Mouse (Mus musculus): ENCODE results near the gene Dnajb13. TPM values are rescaled to one million over a fixed set of nuclear protein-coding genes. Genes with fewer than 3 reads are reported as not detected.

Dnajb13 gene
- polyA plus RNA-seq, 1 experiment from 2014 or later = 4.9 TPM

DNA sequence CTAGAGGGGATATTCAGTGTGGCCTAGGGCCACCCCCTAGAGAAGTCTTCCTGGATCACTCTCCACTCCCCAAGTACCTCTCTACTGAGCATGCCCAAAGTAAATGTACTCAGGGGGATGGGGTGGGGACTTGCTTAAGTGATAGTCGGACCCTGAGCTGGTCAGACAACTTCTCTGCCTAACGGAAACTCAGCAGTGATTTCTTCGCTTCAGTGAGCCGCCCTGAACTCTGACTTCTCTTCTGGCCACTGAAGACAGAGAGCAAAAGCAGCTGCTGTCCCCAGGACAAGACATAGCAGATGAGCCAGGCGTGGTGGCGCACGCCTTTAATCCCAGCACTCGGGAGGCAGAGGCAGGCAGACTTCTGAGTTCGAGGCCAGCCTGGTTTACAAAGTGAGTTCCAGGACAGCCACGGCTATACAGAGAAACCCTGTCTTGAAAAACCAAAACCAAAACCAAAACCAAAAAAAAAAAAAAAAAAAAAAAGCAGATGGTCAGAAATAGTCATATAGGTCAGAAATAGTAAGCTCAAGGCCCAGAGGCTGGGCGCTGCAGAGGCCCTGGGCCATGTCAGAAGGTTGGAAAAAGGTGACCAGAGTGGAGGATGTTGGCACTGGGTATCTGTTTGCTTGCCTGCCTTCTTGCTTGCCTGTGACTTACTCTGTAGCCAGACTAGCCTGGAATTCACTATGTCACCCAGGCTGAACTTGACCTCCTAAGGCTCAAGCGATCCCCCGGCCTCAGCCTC is 9.8 kb downstream of the Dnajb13 start:
- H3K9me3 ChIP-seq = no peaks in the 10 kb centered on the region
- H3K4me3 ChIP-seq = no peak overlapping the region
- no peaks in the 10 kb centered on the region for H3K4me1 ChIP-seq
- no peak overlapping the region for H3K4me2 ChIP-seq
- H3K27ac ChIP-seq = no peak overlapping the region
- ATAC-seq (replicated peaks) = no peak
- no peaks in the 10 kb centered on the region for H3K27me3 ChIP-seq (replicated peaks)
- H3K9ac ChIP-seq = no peak overlapping the region
- no peaks in the 10 kb centered on the region for H3K36me3 ChIP-seq (replicated peaks)
- WGBS = 87% methylated on average over 13 of the region's 13 CpGs

DNA sequence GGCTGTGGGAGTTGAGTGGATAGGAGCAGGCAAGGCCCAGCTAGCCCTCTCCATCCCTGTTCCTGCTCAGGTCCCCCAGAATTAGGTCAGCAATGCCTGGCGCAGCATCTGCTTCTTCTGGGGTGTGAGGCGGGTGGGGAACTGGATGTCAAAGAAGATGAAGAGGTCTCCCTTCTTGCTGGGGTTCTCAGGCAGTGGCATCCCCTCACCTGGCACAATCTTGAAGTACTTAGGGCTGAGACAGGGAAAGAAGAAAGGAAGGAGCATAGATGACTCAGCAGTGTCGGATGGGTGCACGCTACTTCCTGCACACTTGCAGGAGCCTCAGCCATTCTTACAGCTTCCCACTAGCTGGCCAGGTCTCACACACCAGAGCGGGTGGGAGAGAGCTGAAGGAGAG is 11.7 kb downstream of the Dnajb13 start:
- no peak for ATAC-seq (replicated peaks)
- 93% methylated on average over 5 of the region's 5 CpGs for WGBS

DNA sequence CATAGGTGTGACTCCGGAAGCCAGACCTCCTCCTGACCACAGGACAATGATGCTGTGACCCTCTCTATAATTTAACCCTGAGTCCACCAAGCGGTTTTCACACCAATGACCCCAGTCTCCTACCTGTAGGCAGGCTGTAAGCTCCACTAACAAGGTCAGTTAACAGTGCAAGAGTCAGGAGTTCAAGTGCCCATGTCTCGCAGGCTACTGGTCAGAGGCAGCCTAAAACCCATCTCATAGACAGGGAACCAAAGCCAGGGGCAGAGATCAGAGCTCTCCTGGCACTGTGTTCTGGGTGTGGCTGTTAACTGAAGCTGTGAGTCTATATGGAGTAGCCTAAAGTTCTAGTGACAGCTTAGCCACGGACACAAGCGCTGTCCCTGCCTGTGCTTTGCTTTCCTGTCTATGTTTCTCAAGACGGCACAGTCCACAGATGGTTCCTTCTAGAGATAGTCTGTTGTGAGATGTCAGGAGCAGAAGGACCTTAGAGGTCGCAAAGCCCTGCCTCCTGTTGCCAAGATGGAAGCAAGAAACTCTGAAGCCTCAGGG is 12.3 kb downstream of the Dnajb13 start:
- WGBS = 82% methylated on average over 7 of the region's 7 CpGs
- no peak overlapping the region for H3K4me3 ChIP-seq

More for the DNA sequence above, 11.7 kb downstream of the Dnajb13 start:
- H3K9ac ChIP-seq = no peak overlapping the region
- H3K4me1 ChIP-seq = no peaks in the 10 kb centered on the region
- H3K27ac ChIP-seq = no peak overlapping the region
- H3K4me2 ChIP-seq = no peak overlapping the region
- no peak overlapping the region for H3K4me3 ChIP-seq
- no peaks in the 10 kb centered on the region for H3K36me3 ChIP-seq (replicated peaks)
- no peaks in the 10 kb centered on the region for H3K9me3 ChIP-seq
- no peaks in the 10 kb centered on the region for H3K27me3 ChIP-seq (replicated peaks)

DNA sequence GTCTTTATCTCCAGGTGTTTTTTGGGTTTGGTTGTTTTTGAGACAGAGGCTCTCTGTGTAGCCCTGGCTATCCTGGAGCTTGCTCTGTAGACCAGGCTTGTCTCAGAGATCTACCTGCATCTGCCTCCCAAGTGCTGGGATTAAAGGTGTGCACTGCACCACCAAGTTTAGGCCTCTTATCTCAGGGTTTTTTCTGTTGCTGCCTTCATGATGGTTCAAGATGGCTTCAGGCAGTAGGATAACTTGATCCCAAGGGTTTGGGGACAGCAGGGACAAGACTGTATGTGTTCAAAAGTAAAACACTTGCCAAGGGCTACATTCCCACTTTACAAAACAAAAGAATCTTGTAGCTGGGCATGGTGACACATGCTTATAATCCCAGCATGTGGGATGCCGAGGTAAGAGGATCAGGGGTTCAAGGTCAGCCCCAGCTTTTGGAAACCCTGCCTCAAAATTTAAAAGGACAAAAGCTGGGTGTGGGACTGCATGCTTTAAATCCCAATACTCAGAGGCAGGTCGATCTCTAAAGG is 12.9 kb downstream of the Dnajb13 start:
- Histone ChIP-seq H3K27me3 (replicated peaks) (no peaks in the 10 kb centered on the region), H3K27ac (no peak overlapping the region), H3K9me3 (no peaks in the 10 kb centered on the region), H3K9ac (no peak overlapping the region), H3K36me3 (replicated peaks) (no peaks in the 10 kb centered on the region), H3K4me1 (no peaks in the 10 kb centered on the region), H3K4me2 (no peak overlapping the region), H3K4me3 (no peak overlapping the region)
- WGBS = 59% methylated on average over 2 of the region's 2 CpGs
- no peak for ATAC-seq (replicated peaks)

More for the DNA sequence above, 12.3 kb downstream of the Dnajb13 start:
- Histone ChIP-seq H3K9me3 (no peaks in the 10 kb centered on the region), H3K27me3 (replicated peaks) (no peaks in the 10 kb centered on the region), H3K9ac (no peak overlapping the region), H3K4me1 (no peaks in the 10 kb centered on the region), H3K27ac (no peak overlapping the region), H3K4me2 (no peak overlapping the region), H3K36me3 (replicated peaks) (no peaks in the 10 kb centered on the region)
- no peak for ATAC-seq (replicated peaks)

DNA sequence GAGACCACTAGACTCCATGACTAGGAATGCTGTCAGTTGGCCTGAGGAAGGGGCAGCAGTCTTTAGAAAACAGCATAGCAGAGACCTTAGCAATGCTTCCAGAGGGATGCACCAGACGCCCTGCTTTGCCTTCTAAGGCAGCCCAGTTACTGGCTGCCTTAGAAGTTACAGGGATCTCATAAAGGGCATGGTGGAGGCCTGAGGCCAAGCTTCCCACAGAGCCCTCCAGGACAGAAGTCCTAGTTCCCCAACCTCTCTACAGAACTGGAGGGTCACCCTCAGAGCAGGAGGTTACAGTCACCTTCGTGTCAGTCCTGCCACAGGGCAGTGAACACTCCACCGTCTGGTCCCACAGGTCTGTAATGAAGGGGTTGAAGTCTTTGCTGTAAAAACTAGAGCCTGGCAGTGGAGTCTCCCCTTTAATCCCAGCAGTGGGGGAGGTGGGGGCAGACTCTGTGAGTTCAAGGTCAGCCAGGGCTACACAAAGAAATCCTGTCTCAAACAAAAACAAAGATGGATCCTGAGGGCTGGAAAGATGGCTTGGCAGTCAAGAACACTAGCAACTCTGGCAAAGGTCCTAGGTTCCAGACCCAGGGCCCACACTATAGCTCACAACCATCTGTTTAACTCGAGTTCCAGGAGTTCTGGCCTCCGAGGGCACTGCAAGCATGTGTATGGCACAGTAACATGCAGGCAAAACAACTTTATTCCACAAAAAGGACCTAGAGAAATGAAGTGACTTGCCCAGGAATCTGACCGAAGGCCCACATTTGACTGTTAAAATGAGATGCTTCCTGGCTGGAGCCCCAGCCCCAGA is 13.5 kb downstream of the Dnajb13 start:
- WGBS = 69% methylated on average over 6 of the region's 6 CpGs
- H3K27me3 ChIP-seq (replicated peaks) = no peaks in the 10 kb centered on the region
- no peaks in the 10 kb centered on the region for H3K9me3 ChIP-seq
- H3K36me3 ChIP-seq (replicated peaks) = no peaks in the 10 kb centered on the region
- no peak overlapping the region for H3K4me2 ChIP-seq
- no peak overlapping the region for H3K27ac ChIP-seq
- no peak overlapping the region for H3K9ac ChIP-seq
- no peak overlapping the region for H3K4me3 ChIP-seq
- no peak for ATAC-seq (replicated peaks)
- peaks cover 2% of the 10 kb centered on the region for H3K4me1 ChIP-seq

DNA sequence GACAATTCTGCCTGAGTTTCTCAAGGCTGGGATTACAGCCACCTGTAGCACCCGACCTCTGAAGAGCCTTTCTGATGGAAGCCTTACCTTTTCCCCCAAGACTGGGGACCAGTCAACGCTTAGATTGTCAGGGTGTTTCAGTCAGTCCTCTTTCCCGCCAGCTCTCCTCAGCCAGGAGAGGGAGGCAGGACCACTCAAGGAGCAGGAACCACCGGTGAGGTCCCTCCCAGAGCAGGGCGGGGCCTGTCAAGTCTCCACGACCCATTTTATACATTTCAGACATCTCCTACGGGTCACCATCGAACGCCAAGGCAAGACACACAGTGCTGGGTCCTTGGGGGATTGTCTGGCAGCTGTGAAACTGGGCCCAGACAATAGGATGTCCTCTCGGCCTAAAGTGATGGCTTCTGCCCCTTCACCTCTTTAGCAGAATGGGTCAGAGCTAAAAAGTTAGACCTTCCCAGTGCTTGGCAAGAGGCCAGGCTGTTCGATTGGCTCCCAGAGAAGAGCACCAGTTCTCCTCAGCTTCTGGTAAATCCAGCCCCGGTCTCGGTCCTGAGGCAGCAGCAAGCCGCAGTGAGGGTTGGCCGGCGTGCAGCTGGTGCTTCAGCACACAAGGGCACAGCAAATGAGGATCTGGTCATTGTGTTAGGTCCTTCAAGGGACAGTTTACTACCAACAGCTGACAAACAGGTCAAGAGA is 14.3 kb downstream of the Dnajb13 start:
- no peak overlapping the region for H3K27ac ChIP-seq
- H3K4me3 ChIP-seq = no peak overlapping the region
- WGBS = 70% methylated on average over 16 of the region's 16 CpGs
- no peak overlapping the region for H3K9ac ChIP-seq
- peaks cover 10% of the 10 kb centered on the region for H3K4me1 ChIP-seq
- no peak overlapping the region for H3K4me2 ChIP-seq
- no peak for ATAC-seq (replicated peaks)
- no peaks in the 10 kb centered on the region for H3K36me3 ChIP-seq (replicated peaks)
- H3K27me3 ChIP-seq (replicated peaks) = no peaks in the 10 kb centered on the region
- H3K9me3 ChIP-seq = no peaks in the 10 kb centered on the region

DNA sequence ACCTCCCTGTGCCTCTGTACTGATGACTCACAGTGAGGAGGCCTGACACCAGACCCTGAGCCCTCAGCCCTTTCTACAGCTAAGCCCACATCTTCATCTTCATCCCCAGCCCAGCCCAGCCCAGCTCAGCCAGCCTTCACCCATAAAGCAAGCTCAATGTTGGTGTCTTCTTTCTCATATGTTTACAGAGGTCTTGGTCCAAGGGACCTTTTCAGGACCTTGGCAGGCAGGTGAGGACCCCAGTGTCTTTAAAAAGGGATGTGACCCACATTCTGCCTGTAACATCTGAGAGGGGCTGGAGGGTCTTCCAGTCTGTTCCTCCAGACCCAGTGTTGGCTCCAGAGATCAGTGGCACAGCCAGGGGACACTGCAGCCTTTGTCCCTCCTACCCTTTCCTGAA is 15.3 kb downstream of the Dnajb13 start:
- no peak overlapping the region for H3K27ac ChIP-seq
- no peaks in the 10 kb centered on the region for H3K36me3 ChIP-seq (replicated peaks)
- no peak overlapping the region for H3K4me3 ChIP-seq
- no peaks in the 10 kb centered on the region for H3K9me3 ChIP-seq
- H3K4me1 ChIP-seq = peaks cover 17% of the 10 kb centered on the region
- H3K4me2 ChIP-seq = no peak overlapping the region
- no peaks in the 10 kb centered on the region for H3K27me3 ChIP-seq (replicated peaks)
- H3K9ac ChIP-seq = no peak overlapping the region
- no peak for ATAC-seq (replicated peaks)

DNA sequence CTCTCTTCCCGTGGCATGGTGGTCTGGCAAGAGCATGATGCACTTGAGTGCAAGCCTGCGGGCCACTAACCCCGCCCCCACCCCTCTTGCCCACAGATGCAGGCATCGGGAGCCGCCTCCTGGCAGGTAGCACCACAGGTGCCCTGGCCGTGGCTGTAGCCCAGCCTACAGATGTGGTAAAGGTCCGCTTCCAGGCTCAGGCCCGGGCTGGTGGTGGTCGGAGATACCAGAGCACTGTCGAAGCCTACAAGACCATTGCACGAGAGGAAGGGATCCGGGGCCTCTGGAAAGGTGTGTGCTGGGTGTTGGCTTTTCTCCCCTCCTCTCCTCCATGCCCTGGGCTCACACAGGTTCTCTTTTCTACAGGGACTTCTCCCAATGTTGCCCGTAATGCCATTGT is 16.8 kb downstream of the Dnajb13 start:
- 94% methylated on average over 13 of the region's 13 CpGs for WGBS

DNA sequence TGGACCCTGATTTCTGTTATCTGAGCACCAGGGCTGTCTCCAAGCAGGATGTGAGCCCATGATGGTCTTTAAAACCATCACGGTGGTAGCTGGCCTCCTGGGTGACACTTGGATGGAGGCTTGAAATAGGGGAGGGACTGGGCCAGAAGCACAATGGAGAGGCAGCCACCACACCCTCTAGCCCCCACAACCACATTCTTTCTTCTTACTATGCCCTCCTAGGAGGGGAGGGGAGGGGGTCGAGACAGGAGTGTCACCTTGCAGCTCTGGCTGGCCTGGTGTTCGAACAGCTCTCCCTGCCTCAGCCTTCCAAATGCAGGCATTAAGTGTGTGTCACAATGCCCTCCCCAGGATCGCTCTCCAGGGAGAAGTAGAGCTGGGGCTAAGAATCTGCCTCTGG is 17.4 kb downstream of the Dnajb13 start:
- ATAC-seq (replicated peaks) = no peak
- Histone ChIP-seq H3K4me2 (no peak overlapping the region), H3K4me3 (no peak overlapping the region), H3K4me1 (peaks cover 37% of the 10 kb centered on the region), H3K27ac (no peak overlapping the region), H3K9me3 (no peaks in the 10 kb centered on the region), H3K36me3 (replicated peaks) (no peaks in the 10 kb centered on the region), H3K27me3 (replicated peaks) (no peaks in the 10 kb centered on the region), H3K9ac (no peak overlapping the region)
- WGBS = 88% methylated on average over 4 of the region's 4 CpGs

More for the DNA sequence above, 16.8 kb downstream of the Dnajb13 start:
- H3K9ac ChIP-seq = no peak overlapping the region
- no peak overlapping the region for H3K27ac ChIP-seq
- no peak overlapping the region for H3K4me2 ChIP-seq
- H3K4me1 ChIP-seq = peaks cover 32% of the 10 kb centered on the region
- no peaks in the 10 kb centered on the region for H3K27me3 ChIP-seq (replicated peaks)
- H3K4me3 ChIP-seq = no peak overlapping the region
- no peaks in the 10 kb centered on the region for H3K36me3 ChIP-seq (replicated peaks)
- ATAC-seq (replicated peaks) = no peak
- H3K9me3 ChIP-seq = no peaks in the 10 kb centered on the region

DNA sequence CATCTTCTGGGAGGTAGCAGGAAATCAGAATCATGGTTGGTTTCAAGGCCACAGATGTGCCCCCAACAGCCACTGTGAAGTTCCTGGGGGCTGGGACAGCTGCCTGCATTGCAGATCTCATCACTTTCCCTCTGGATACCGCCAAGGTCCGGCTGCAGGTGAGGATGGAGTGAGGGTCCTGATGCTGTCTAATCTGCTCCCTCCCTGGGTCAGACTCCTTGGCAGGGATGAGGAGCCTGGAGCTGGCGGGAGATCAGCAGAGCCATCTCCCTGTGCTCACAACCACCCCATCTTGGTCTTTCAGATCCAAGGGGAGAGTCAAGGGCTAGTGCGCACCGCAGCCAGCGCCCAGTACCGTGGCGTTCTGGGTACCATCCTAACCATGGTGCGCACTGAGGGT is 18.0 kb downstream of the Dnajb13 start:
- Histone ChIP-seq H3K4me2 (no peak overlapping the region), H3K36me3 (replicated peaks) (no peaks in the 10 kb centered on the region), H3K4me3 (no peak overlapping the region), H3K4me1 (peaks cover 37% of the 10 kb centered on the region), H3K27ac (peak overlapping the region; percentile 77; the same call in 1 of the 2 replicates), H3K9ac (no peak overlapping the region), H3K27me3 (replicated peaks) (no peaks in the 10 kb centered on the region), H3K9me3 (no peaks in the 10 kb centered on the region)
- ATAC-seq (replicated peaks) = no peak
- WGBS = 99% methylated on average over 9 of the region's 9 CpGs

DNA sequence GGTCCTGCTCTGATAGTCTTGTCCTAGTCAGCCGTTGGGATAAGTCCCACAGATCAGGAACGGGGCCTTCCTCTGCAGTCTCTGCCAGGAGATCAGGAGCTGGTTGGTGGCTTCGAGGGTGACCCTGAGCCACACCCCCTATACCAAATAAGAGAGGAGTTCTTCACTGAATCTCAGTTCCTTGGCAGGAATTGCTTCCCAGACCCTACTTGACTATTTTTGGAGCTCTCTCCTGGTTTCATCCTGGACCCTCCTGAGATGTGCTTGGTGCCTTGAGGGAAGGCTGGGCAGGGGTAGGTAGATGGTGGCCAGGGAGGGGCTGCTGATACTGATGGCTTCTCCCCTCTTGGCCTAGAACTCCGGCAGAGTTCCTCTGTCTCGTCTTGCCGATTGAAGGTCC is 18.4 kb downstream of the Dnajb13 start:
- WGBS = 85% methylated on average over 6 of the region's 6 CpGs
- Histone ChIP-seq H3K27me3 (replicated peaks) (no peaks in the 10 kb centered on the region), H3K4me3 (no peak overlapping the region), H3K4me2 (no peak overlapping the region), H3K36me3 (replicated peaks) (no peaks in the 10 kb centered on the region), H3K27ac (peak overlapping the region; percentile 77), H3K9ac (no peak overlapping the region), H3K4me1 (peaks cover 37% of the 10 kb centered on the region), H3K9me3 (no peaks in the 10 kb centered on the region)
- no peak for ATAC-seq (replicated peaks)
